Mouse (Mus musculus): ENCODE measurements around the gene Aak1.

- TF ChIP-seq POLR2A (IDR thresholded peaks at IDR 0.05; ENCODE audit: insufficient read length, low read depth) (no peak), TCF12 (IDR thresholded peaks at IDR 0.05; ENCODE audit: insufficient read depth, poor library complexity, severe bottlenecking) (no peak), MAX (IDR thresholded peaks at IDR 0.05; ENCODE audit: low read depth) (no peak), USF1 (IDR thresholded peaks at IDR 0.05; ENCODE audit: low read depth) (no peak), POLR2AphosphoS2 (IDR thresholded peaks at IDR 0.05; ENCODE audit: insufficient read length, low read depth) (no peak), E2F4 (IDR thresholded peaks at IDR 0.05; ENCODE audit: insufficient read depth) (no peak), MYOD1 (IDR thresholded peaks at IDR 0.05; ENCODE audit: control insufficient read depth in 1 of 3, insufficient read length in 2 of 3, low read depth in 2 of 3) (no peak), MYOG (IDR thresholded peaks at IDR 0.05; ENCODE audit: control insufficient read depth in 1 of 3, insufficient read depth in 1 of 3, insufficient read length in 2 of 3, low read depth in 2 of 3) (no peak), SRF (IDR thresholded peaks at IDR 0.05; ENCODE audit: control insufficient read depth, insufficient read length, low read depth) (no peak), CEBPB (IDR thresholded peaks at IDR 0.05; ENCODE audit: insufficient read depth, poor library complexity, severe bottlenecking) (no peak), REST (IDR thresholded peaks at IDR 0.05; ENCODE audit: insufficient read depth, insufficient read length) (no peak)
Observed at GRCm38 (mm10) chr6:87042004-87042336, 192.7 kb downstream of the Aak1 start.
